Mouse (Mus musculus) stomach, postnatal 0 days (tissue): ENCODE measurements around the gene Dcpp3.
A peak's percentile ranks its signal among the peaks of the same experiment; 100 is the strongest.

Experiments used
- CTCF ChIP-seq: IDR thresholded peaks from 2 replicates; pipeline ENCODE4 v1.5.1; 2016; ENCODE audit warnings: antibody characterized with exemption, low read depth, mild to moderate bottlenecking, moderate library complexity
- EP300 ChIP-seq: optimal IDR thresholded peaks from 2 replicates; pipeline ENCODE3; 2016; ENCODE audit warnings: antibody characterized with exemption

DNA sequence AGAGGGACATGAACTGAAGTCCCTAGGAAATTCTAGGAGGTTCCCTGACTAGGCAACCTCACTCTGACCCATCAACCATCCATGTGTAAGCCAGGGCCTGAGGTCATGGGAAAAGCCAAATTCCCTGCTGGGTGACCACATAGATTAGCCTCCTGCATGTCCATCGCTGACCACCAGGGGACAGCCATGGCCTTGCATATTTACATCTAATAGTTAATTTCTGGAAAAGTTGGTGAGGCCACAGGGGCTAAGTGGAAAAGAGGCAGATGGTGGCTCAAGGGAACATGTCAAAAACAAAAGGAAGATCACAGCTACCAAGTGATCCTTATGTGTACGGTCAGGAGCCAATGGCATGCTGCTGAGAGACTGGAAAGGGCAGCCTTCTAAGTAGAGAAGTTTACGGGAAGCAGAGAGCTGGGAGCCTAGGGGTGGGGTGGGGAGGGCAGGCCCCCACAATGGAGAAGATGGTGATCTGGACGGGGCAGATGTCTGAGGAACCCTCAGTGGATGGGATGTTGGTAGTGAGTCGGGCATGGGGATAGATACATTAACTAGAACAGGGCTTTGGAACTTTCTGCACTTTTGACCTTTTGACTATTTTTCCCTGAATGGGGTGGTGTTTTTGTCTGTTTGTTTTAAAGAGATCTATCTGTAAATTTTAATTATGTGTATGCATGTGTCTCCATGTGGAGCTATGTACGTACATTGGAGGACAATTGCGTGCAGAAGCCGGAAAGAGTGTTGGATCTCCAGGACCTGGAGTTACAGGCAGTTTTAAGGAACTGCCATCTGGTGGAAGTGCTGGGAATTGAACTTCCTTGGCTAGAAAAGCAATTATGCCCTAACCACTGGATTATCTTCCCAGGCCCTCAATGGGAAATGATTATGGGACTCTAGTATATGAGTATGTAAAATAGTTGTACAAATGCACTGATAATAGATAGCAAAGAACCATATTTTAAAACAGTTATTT is 43.1 kb upstream of the Dcpp3 start:
- TF ChIP-seq EP300: no peak
- TF ChIP-seq CTCF: peak; percentile 96
